Mouse (Mus musculus) hindbrain, embryonic 11.5 days (tissue): ENCODE measurements at regions not wholly inside any gene's neighbourhood (a gene's known extent, or its start where the extent isn't known, plus 50 kb on each side); places are given as distances from the start of the nearest gene placed in this dataset.

Source experiments
- ATAC-seq: fragments of 200-750 bp; cut with Nextera tagmentation; 2 replicates; pipeline ENCODE4 v1.8.0; 2017; ENCODE audit warnings: mild to moderate bottlenecking, moderate TSS enrichment, moderate library complexity; ENCODE audit not compliant: low FRiP score
- DNase-seq: peaks from one replicate; pipeline ENCODE4 v3.0.0-alpha.2; 2015; ENCODE audit warnings: low spot score
- H3K27ac ChIP-seq: fragments of 300-500 bp; sonication (generic); 2 replicates; pipeline ENCODE4 v1.5.1; 2014; ENCODE audit warnings: mild to moderate bottlenecking, low read depth, low read length
- H3K27me3 ChIP-seq: fragments of 300-500 bp; sonication (generic); 2 replicates; pipeline ENCODE4 v1.6.1; 2014; ENCODE audit warnings: mild to moderate bottlenecking, low read length, moderate library complexity, mixed read lengths; ENCODE audit not compliant: control insufficient read depth, insufficient read depth
- H3K36me3 ChIP-seq: fragments of 300-500 bp; sonication (generic); 2 replicates; pipeline ENCODE4 v1.6.1; 2014; ENCODE audit warnings: mild to moderate bottlenecking, low read length, moderate library complexity, mixed read lengths; ENCODE audit not compliant: control insufficient read depth, insufficient read depth
- H3K4me1 ChIP-seq: fragments of 300-500 bp; sonication (generic); replicated peaks from 2 replicates; pipeline ENCODE4 v1.6.1; 2014; ENCODE audit warnings: low read length, mixed read lengths; ENCODE audit not compliant: control insufficient read depth, insufficient read depth
- H3K4me2 ChIP-seq: fragments of 300-500 bp; sonication (generic); replicated peaks from 2 replicates; pipeline ENCODE4 v1.6.1; 2014; ENCODE audit warnings: mild to moderate bottlenecking, low read depth, low read length
- H3K4me3 ChIP-seq: fragments of 300-500 bp; sonication (generic); 2 replicates; pipeline ENCODE4 v1.5.1; 2014; ENCODE audit warnings: low read depth, low read length
- H3K9ac ChIP-seq: fragments of 300-500 bp; sonication (generic); 2 replicates; pipeline ENCODE4 v1.6.1; 2014; ENCODE audit warnings: low read depth, low read length
- H3K9me3 ChIP-seq: fragments of 300-500 bp; sonication (generic); 2 replicates; pipeline ENCODE4 v1.6.1; 2016; ENCODE audit warnings: low read length; ENCODE audit not compliant: control insufficient read depth
- WGBS: fragments of 180-500 bp; shearing (Covaris S2); extraction: QIAGEN DNeasy Blood & Tissue Kit; methylation state at CpG from one replicate; pipeline ENCODE4 v1.1.7; 2014; 5-methylcytosine and 5-hydroxymethylcytosine counted together

DNA sequence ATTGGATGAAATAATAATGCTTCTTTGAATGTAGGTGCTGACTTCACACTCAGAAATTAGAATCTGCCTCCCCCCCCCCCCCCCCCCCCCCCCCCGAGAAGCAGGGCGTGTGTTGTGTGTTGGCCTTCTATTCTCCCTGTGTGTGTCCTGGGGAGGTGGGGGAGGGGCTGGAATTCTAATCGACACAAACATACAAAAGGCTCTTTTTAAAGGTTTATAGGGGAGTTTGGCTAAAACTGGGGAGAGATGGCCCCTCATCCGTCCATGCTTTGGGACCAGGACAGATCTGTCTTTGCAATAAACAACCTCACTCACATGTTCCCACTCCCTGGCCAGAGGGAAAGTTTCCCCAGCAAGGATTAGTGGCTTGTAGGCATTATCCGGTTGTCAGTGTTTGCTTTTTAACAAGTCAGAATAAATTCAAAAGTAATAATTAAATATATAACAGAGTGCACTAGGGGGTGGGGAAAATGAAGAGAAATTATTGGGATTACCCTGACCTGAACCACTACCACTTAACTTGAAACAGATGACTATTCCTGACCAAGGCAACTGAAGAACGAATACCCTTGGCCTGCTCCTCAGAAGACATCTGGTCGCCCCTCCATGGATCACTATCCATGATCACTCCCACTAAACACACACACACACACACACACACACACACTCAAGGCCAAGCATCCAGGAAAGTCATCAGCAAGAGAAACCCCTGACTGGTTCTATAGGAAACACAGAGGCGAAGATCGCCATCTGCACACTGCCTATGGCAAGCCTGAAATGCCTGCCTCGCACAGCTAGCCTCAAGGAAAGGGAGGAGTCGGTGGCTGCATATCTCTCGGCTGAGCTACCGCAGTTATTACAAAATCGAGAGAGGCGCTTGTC, 223.5 kb upstream of the Rgma start:
- H3K36me3 ChIP-seq = no peaks in the 10 kb centered on the region
- no peak overlapping the region for H3K9ac ChIP-seq
- no peak overlapping the region for H3K4me2 ChIP-seq
- H3K9me3 ChIP-seq = no peaks in the 10 kb centered on the region
- ATAC-seq (0 out of 2 replicates have a peak, but pooled peaks have one; percentile 25), DNase-seq (peak; percentile 30)
- 0 out of 2 replicates have a peak, but pooled peaks cover 2% of the 10 kb centered on the region for H3K4me1 ChIP-seq
- H3K4me3 ChIP-seq = no peak overlapping the region
- H3K27ac ChIP-seq = no peak overlapping the region
- WGBS = 51% methylated on average over 13 of the region's 15 CpGs
- H3K27me3 ChIP-seq = no peaks in the 10 kb centered on the region

DNA sequence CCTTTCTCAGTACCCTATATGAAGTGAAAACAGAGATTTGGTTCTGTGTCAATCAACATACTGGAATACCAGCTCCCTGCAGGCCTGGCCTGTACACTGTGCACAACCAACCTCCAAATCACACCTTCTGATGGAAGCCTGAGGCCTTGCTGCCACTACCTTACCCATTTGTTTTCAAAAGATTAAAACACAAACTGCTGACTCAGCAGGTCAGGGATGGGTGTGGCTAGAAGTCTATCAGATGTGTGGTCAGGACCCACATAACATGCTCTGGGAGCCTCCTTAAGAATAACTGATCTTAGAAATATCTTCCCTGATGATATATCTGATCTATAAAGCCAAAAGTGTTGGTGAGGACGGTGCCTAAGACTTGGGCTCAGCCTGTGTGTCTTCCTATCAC, 221.6 kb upstream of the Rgma start:
- no peak for DNase-seq
- Histone ChIP-seq H3K27ac (no peak overlapping the region), H3K4me3 (no peak overlapping the region), H3K36me3 (no peaks in the 10 kb centered on the region), H3K27me3 (no peaks in the 10 kb centered on the region), H3K4me1 (0 out of 2 replicates have a peak, but pooled peaks cover 2% of the 10 kb centered on the region), H3K9ac (no peak overlapping the region), H3K9me3 (no peaks in the 10 kb centered on the region), H3K4me2 (no peak overlapping the region)
- WGBS = 97% methylated on average over 1 of the region's 1 CpGs
- ATAC-seq = no peak

DNA sequence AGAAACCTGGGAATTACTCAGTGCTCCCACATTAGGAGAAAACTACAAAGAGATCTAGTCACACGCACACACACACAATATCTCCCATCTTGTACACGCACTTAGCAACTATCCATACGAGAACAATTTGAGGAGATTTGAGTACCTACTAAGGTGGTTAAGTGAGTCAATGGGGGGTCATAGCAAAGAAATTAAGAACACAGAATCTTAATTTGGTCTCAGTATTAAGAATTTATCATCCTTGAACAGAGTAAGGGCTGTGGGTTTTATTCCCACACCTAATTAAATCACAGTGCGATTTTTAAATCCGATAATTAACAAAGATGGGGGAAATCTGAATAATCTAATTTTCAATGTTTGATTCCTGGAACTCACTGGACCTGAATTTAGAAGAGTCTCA, 216.5 kb upstream of the Rgma start:
- H3K27me3 ChIP-seq = no peaks in the 10 kb centered on the region
- no peaks in the 10 kb centered on the region for H3K36me3 ChIP-seq
- WGBS = 97% methylated on average over 5 of the region's 5 CpGs
- no peak overlapping the region for H3K4me3 ChIP-seq
- no peak overlapping the region for H3K4me2 ChIP-seq
- H3K9ac ChIP-seq = no peak overlapping the region
- H3K27ac ChIP-seq = no peak overlapping the region
- ATAC-seq (no peak), DNase-seq (no peak)
- H3K4me1 ChIP-seq = no peaks in the 10 kb centered on the region
- H3K9me3 ChIP-seq = no peaks in the 10 kb centered on the region

- DNase-seq (no peak), ATAC-seq (no peak)
- H3K4me1 ChIP-seq = no peaks in the 10 kb centered on the region
- no peaks in the 10 kb centered on the region for H3K27me3 ChIP-seq
- H3K27ac ChIP-seq = no peak overlapping the region
- H3K36me3 ChIP-seq = no peaks in the 10 kb centered on the region
- H3K4me3 ChIP-seq = no peak overlapping the region
- WGBS = 84% methylated on average over 8 of the region's 8 CpGs
- no peak overlapping the region for H3K4me2 ChIP-seq
- H3K9ac ChIP-seq = no peak overlapping the region
- no peaks in the 10 kb centered on the region for H3K9me3 ChIP-seq
These were observed 214.3 kb upstream of the Rgma start for GRCm38 (mm10) chr7:73160968-73161367.

DNA sequence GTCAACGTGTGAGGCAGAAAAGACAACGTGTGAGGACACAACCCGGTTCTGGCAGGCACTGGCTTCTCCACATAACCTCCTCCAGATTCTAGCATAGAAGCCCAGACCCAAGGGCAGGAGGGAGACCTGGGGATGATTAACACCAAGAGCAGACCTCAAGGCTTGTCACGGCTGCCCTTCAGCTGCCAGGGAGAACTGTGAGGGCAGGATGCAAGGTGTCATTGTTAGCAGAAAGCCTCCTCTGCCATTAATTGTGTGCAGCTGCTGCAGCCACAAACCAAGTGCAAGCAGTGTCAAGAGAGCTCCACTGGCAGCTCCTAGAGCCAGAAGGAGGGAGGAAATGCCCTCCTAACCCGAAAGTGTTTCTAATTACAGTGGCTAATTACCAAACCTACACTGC, 211.6 kb upstream of the Rgma start:
- no peak overlapping the region for H3K4me2 ChIP-seq
- DNase-seq (no peak), ATAC-seq (no peak)
- no peak overlapping the region for H3K27ac ChIP-seq
- H3K36me3 ChIP-seq = no peaks in the 10 kb centered on the region
- WGBS = 52% methylated on average over 5 of the region's 5 CpGs
- H3K9me3 ChIP-seq = no peaks in the 10 kb centered on the region
- no peaks in the 10 kb centered on the region for H3K27me3 ChIP-seq
- no peak overlapping the region for H3K4me3 ChIP-seq
- no peaks in the 10 kb centered on the region for H3K4me1 ChIP-seq
- no peak overlapping the region for H3K9ac ChIP-seq

DNA sequence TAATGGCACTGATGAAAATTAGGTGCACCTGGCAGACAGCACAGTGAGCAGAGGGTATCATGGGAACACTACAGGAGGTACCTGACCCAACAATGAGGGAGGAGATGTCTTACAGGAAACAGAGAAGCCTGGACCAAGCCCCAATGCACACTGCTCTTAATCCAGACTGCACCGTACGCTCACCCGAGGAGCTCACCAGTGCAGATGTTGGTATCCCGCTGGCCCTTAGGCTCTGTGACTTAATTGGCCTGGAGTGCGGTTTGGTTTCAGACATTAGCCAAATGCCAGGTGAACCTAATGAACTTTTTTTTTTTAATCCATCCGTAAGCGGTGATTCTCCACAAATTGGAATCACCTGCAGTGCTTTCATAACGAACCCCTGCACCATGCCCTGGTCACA, 209.8 kb upstream of the Rgma start:
- WGBS = 90% methylated on average over 8 of the region's 8 CpGs

GRCm38 (mm10) chr7:73169416-73169815, 205.9 kb upstream of the Rgma start:
- no peak for DNase-seq
- 88% methylated on average over 8 of the region's 8 CpGs for WGBS
- H3K4me1 ChIP-seq = no peaks in the 10 kb centered on the region
- ATAC-seq = no peak
- no peaks in the 10 kb centered on the region for H3K36me3 ChIP-seq
- no peak overlapping the region for H3K4me2 ChIP-seq
- H3K9ac ChIP-seq = no peak overlapping the region
- H3K27ac ChIP-seq = no peak overlapping the region
- H3K4me3 ChIP-seq = no peak overlapping the region
- H3K9me3 ChIP-seq = no peaks in the 10 kb centered on the region
- H3K27me3 ChIP-seq = no peaks in the 10 kb centered on the region

More for the DNA sequence above, 209.8 kb upstream of the Rgma start:
- ATAC-seq (no peak), DNase-seq (no peak)
- H3K36me3 ChIP-seq = no peaks in the 10 kb centered on the region
- H3K27me3 ChIP-seq = no peaks in the 10 kb centered on the region
- H3K4me2 ChIP-seq = no peak overlapping the region
- no peak overlapping the region for H3K9ac ChIP-seq
- no peaks in the 10 kb centered on the region for H3K9me3 ChIP-seq
- no peak overlapping the region for H3K4me3 ChIP-seq
- H3K27ac ChIP-seq = no peak overlapping the region
- H3K4me1 ChIP-seq = no peaks in the 10 kb centered on the region

GRCm38 (mm10) chr7:73172615-73173014, 202.7 kb upstream of the Rgma start:
- Histone ChIP-seq H3K9ac (no peak overlapping the region), H3K4me1 (no peaks in the 10 kb centered on the region), H3K4me2 (no peak overlapping the region), H3K27me3 (no peaks in the 10 kb centered on the region), H3K4me3 (no peak overlapping the region), H3K36me3 (no peaks in the 10 kb centered on the region), H3K27ac (no peak overlapping the region), H3K9me3 (peaks cover 3% of the 10 kb centered on the region; the same call in 1 of the 2 replicates)
- no peak for DNase-seq
- 90% methylated on average over 4 of the region's 4 CpGs for WGBS
- no peak for ATAC-seq

- Histone ChIP-seq H3K36me3 (no peaks in the 10 kb centered on the region), H3K27ac (peak overlapping the region; percentile 88), H3K4me2 (no peak overlapping the region), H3K9me3 (no peaks in the 10 kb centered on the region), H3K4me1 (0 out of 2 replicates have a peak, but pooled peaks cover 5% of the 10 kb centered on the region), H3K9ac (no peak overlapping the region), H3K27me3 (no peaks in the 10 kb centered on the region), H3K4me3 (no peak overlapping the region)
- DNase-seq (no peak), ATAC-seq (no peak)
- WGBS = 74% methylated on average over 8 of the region's 8 CpGs
These were observed 191.5 kb upstream of the Rgma start for GRCm38 (mm10) chr7:73183761-73184160.
